Mouse (Mus musculus): ENCODE data around the gene Tmcc1.
A peak's percentile ranks its signal among the peaks of the same experiment; 100 is the strongest.
"Not testable (repeated sequence)": the region's sequence is repeated elsewhere in the genome, so short reads cannot be mapped to it uniquely, and the experiment has no call there.

The Tmcc1 gene

GRCm38 (mm10) chr6:116077608-116078007, 115.7 kb downstream of the Tmcc1 start:
- no peak for DNase-seq (ENCODE audit: low spot score in 2 of 2)

GRCm38 (mm10) chr6:116074892-116075291, 118.4 kb downstream of the Tmcc1 start:
- no peak for DNase-seq (ENCODE audit: low spot score in 2 of 2)

- DNase-seq (ENCODE audit: low spot score in 2 of 2): no peak
Measured at GRCm38 (mm10) chr6:116073610-116074009, 119.7 kb downstream of the Tmcc1 start.

GRCm38 (mm10) chr6:116072746-116073261, 120.5 kb downstream of the Tmcc1 start:
- no peak for DNase-seq (ENCODE audit: low spot score in 2 of 2)

- DNase-seq (ENCODE audit: low spot score in 2 of 2): no peak
Measured at GRCm38 (mm10) chr6:116072221-116072745, 121.0 kb downstream of the Tmcc1 start.

- no peak for DNase-seq (ENCODE audit: low spot score in 2 of 2)
Measured at GRCm38 (mm10) chr6:116071781-116072180, 121.5 kb downstream of the Tmcc1 start.

GRCm38 (mm10) chr6:116070558-116070957, 122.7 kb downstream of the Tmcc1 start:
- DNase-seq (ENCODE audit: low spot score in 2 of 2): no peak

- DNase-seq (ENCODE audit: low spot score in 2 of 2): no peak
Measured at GRCm38 (mm10) chr6:116063516-116063915, 129.8 kb downstream of the Tmcc1 start.

GRCm38 (mm10) chr6:116059542-116059941, 133.7 kb downstream of the Tmcc1 start:
- DNase-seq (ENCODE audit: low spot score in 2 of 2): not testable (repeated sequence)

- no peak for DNase-seq (ENCODE audit: low spot score in 2 of 2)
Measured at GRCm38 (mm10) chr6:116058541-116059300, 134.6 kb downstream of the Tmcc1 start.

- no peak for DNase-seq (ENCODE audit: low spot score in 2 of 2)
Measured at GRCm38 (mm10) chr6:116056676-116057264, 136.5 kb downstream of the Tmcc1 start.

GRCm38 (mm10) chr6:116055766-116056165, 137.5 kb downstream of the Tmcc1 start:
- no peak for DNase-seq (ENCODE audit: low spot score in 2 of 2)

GRCm38 (mm10) chr6:116055001-116055471, 138.2 kb downstream of the Tmcc1 start:
- no peak for DNase-seq (ENCODE audit: low spot score in 2 of 2)

GRCm38 (mm10) chr6:116047896-116048295, 145.4 kb downstream of the Tmcc1 start:
- DNase-seq (ENCODE audit: low spot score in 2 of 2): no peak

- no peak for DNase-seq (ENCODE audit: low spot score in 2 of 2)
Measured at GRCm38 (mm10) chr6:116047366-116047765, 145.9 kb downstream of the Tmcc1 start.

GRCm38 (mm10) chr6:116044039-116044438, 149.2 kb downstream of the Tmcc1 start:
- DNase-seq (ENCODE audit: low spot score in 2 of 2): no peak

- no peak for DNase-seq (ENCODE audit: low spot score in 2 of 2)
Measured at GRCm38 (mm10) chr6:116038222-116038621, 155.1 kb downstream of the Tmcc1 start.

- no peak for DNase-seq (ENCODE audit: low spot score in 2 of 2)
Measured at GRCm38 (mm10) chr6:116037281-116037831, 155.9 kb downstream of the Tmcc1 start.

GRCm38 (mm10) chr6:116036555-116036954, 156.7 kb downstream of the Tmcc1 start:
- no peak for DNase-seq (ENCODE audit: low spot score in 2 of 2)

- no peak for DNase-seq (ENCODE audit: low spot score in 2 of 2)
Measured at GRCm38 (mm10) chr6:116031052-116031451, 162.2 kb downstream of the Tmcc1 start.

- no peak for DNase-seq (ENCODE audit: low spot score in 2 of 2)
Measured at GRCm38 (mm10) chr6:116024666-116025065, 168.6 kb downstream of the Tmcc1 start.

- peak in 1 of 2 experiments; percentile 68 for DNase-seq (ENCODE audit: low spot score in 2 of 2)
Measured at GRCm38 (mm10) chr6:116021961-116022485, 171.3 kb downstream of the Tmcc1 start.
